Mouse (Mus musculus) thymus, adult 2 months (tissue): ENCODE data around the gene Gp5.

Source experiments
- CTCF ChIP-seq: fragments of 200-500 bp; IDR thresholded peaks from 2 replicates; pipeline ENCODE4 v1.5.1; 2012; ENCODE audit warnings: mild to moderate bottlenecking, control low read depth, low read length, moderate library complexity, borderline replicate concordance; ENCODE audit not compliant: control insufficient read depth, poor library complexity, insufficient read depth; ENCODE audit errors: extremely low read depth
- POLR2A ChIP-seq: fragments of 200-500 bp; IDR thresholded peaks from 2 replicates; pipeline ENCODE4 v1.6.1; 2012; ENCODE audit warnings: mild to moderate bottlenecking, low read length, control low read depth, moderate library complexity; ENCODE audit not compliant: control insufficient read depth, poor library complexity, insufficient read depth; ENCODE audit errors: extremely low read depth

DNA sequence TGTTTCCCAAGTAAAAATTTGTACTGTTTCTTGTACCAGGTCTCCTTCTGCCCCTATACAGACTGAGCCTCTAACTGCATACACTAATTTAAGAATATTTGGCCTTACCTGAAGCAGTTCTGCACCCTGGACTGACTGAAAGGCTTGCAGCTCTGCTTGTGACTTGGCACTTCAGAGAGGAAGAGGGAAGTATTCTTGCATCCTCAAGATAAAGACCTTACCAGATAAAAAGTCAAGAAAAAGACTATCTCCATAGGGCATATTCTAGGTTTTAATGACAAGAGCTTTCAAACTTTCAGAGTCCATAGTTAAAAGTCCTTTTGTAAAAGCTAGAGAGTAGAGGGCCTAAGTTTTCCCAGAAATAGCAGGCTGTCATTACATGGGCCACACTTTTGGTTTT lies at the start of gene Gp5:
- TF ChIP-seq CTCF (no peak), POLR2A (no peak)
